Mouse (Mus musculus) embryonic fibroblast, embryonic 13.5 days (primary cell): Measurements from ENCODE around the gene Tomm6. TPM values are rescaled to one million over a fixed set of nuclear protein-coding genes. Genes with fewer than 3 reads are reported as not detected.
"Not testable (repeated sequence)": the region's sequence is repeated elsewhere in the genome, so short reads cannot be mapped to it uniquely, and the experiment has no call there.

Experiments used
- H3K27ac ChIP-seq: 2 replicates; pipeline ENCODE4 v1.5.1; 2012; ENCODE audit warnings: low read length, control low read depth, inconsistent platforms; ENCODE audit not compliant: insufficient read depth
- H3K4me1 ChIP-seq: 2 replicates; pipeline ENCODE4 v1.6.1; 2011; ENCODE audit warnings: low read length; ENCODE audit not compliant: control insufficient read depth, insufficient read depth
- H3K4me3 ChIP-seq: 2 replicates; pipeline ENCODE4 v1.5.1; 2011; ENCODE audit warnings: mild to moderate bottlenecking, control low read depth, low read length; ENCODE audit not compliant: insufficient read depth
- CTCF ChIP-seq: IDR thresholded peaks from 2 replicates; pipeline ENCODE4 v1.5.1; 2011; ENCODE audit warnings: mild to moderate bottlenecking, control low read depth, low read length, moderate library complexity, borderline replicate concordance; ENCODE audit not compliant: insufficient read depth
- POLR2A ChIP-seq: IDR thresholded peaks from 2 replicates; pipeline ENCODE4 v1.6.1; 2011; ENCODE audit warnings: low read depth, mild to moderate bottlenecking, control low read depth, low read length, moderate library complexity
- polyA plus RNA-seq: library from polyadenylated mRNA; stranded (reverse); fragments of >200 nt; gene quantifications from 2 replicates; pipeline ENCODE4 v1.2.4, GENCODE M21; 2011; ENCODE audit warnings: low read depth; ENCODE audit not compliant: missing spikeins, insufficient read length

The Tomm6 gene
- polyA plus RNA-seq, 1 experiment = 150 TPM

GRCm38 (mm10) chr17:47655697-47656096 is 32.5 kb downstream of the Tomm6 start:
- no peaks in the 10 kb centered on the region for H3K4me1 ChIP-seq
- TF ChIP-seq CTCF (no peak), POLR2A (no peak)
- no peak overlapping the region for H3K4me3 ChIP-seq
- H3K27ac ChIP-seq = no peak overlapping the region

- not testable (repeated sequence) for H3K27ac ChIP-seq, H3K4me1 ChIP-seq, H3K4me3 ChIP-seq
Measured at GRCm38 (mm10) chr17:47654346-47654745, 33.8 kb downstream of the Tomm6 start.

GRCm38 (mm10) chr17:47651953-47652352 is 36.2 kb downstream of the Tomm6 start:
- TF ChIP-seq POLR2A = no peak
- TF ChIP-seq CTCF = no peak
- H3K4me3 ChIP-seq = no peak overlapping the region
- no peak overlapping the region for H3K27ac ChIP-seq
- H3K4me1 ChIP-seq = peaks cover 15% of the 10 kb centered on the region

DNA sequence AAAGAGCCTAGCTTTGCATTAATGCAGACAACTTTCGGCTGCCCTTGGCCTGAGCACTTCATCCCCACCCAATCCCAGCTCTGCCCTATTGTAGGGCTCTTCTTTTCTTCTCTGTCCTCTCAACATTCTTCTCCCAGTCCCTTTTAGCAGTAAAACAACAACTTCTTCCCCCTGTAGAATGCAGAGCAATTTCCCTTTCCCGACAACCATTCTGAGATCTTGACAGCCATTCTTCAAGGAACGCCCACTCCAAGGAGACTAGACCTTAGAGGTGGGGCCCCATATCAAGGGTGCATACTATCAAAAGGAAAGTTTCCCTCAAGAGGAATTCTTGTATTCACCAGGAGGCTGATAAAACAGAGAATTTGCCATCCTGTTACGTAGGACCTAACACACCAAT is 39.2 kb downstream of the Tomm6 start:
- no peak overlapping the region for H3K4me3 ChIP-seq
- peak overlapping the region; percentile 34; the same call in 1 of the 2 replicates for H3K27ac ChIP-seq
- peaks cover 18% of the 10 kb centered on the region for H3K4me1 ChIP-seq
- TF ChIP-seq POLR2A (no peak), CTCF (no peak)

DNA sequence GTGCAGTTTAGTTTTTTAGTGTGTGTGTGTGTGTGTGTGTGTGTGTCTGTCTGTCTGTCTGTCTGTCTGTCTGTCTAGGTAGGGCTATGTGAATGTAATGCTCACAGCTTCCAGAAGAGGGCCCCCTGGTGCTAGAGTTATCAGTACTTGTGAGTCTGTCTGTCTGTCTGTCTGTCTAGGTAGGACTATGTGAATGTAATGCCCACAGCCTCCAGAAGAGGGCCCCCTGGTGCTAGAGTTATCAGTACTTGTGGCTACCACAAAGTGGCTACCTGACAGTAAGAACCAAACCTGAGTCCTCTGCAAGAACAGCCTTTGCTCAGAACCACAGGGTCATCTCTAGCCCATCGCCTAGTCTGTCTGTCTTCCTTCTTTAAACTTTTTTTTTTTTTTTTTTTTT is 41.5 kb downstream of the Tomm6 start:
- H3K4me1 ChIP-seq = peaks cover 18% of the 10 kb centered on the region
- TF ChIP-seq POLR2A (no peak), CTCF (0 out of 2 replicates have a peak, but pooled peaks have one; percentile 0)
- no peak overlapping the region for H3K4me3 ChIP-seq
- H3K27ac ChIP-seq = peak overlapping the region; percentile 45; the same call in 1 of the 2 replicates

GRCm38 (mm10) chr17:47642992-47643391 is 45.2 kb downstream of the Tomm6 start:
- Histone ChIP-seq H3K4me1 (peaks cover 9% of the 10 kb centered on the region), H3K4me3 (no peak overlapping the region), H3K27ac (no peak overlapping the region)
- TF ChIP-seq CTCF (no peak), POLR2A (no peak)

Other genes with a start within 250 kb of the Tomm6 start
- 10.5 and 16.0 TPM in 2 replicates for gene Taf8, start 186.1 kb downstream of the Tomm6 start, polyA plus RNA-seq
- gene Ccnd3, start 183.3 kb downstream of the Tomm6 start, polyA plus RNA-seq = 159 and 169 TPM in 2 replicates
- gene Bysl, start 76.9 kb downstream of the Tomm6 start, polyA plus RNA-seq = 11.6 and 17.0 TPM in 2 replicates
- gene Med20, start 76.8 kb downstream of the Tomm6 start, polyA plus RNA-seq = 27.2 and 28.9 TPM in 2 replicates
- 2.5 and 2.8 TPM in 2 replicates for gene Gm20517, start 76.8 kb downstream of the Tomm6 start, polyA plus RNA-seq
- 7.2 and 8.8 TPM in 2 replicates for gene Usp49, start 57.7 kb downstream of the Tomm6 start, polyA plus RNA-seq
- 2.5 and 2.7 TPM in 2 replicates for gene Frs3, start 644 bp upstream of the Tomm6 start, polyA plus RNA-seq
- 3.0 and 3.4 TPM in 2 replicates for gene Gm21981, start 6.1 kb upstream of the Tomm6 start, polyA plus RNA-seq
- gene Prickle4, start 6.3 kb upstream of the Tomm6 start, polyA plus RNA-seq = not detected in 2 replicates
- gene Pgc, start 38.5 kb upstream of the Tomm6 start, polyA plus RNA-seq = not detected in 2 replicates
- 4.7 and 6.5 TPM in 2 replicates for gene Tfeb, start 48.6 kb upstream of the Tomm6 start, polyA plus RNA-seq
- 8.8 and 13.7 TPM in 2 replicates for gene Mdfi, start 146.3 kb upstream of the Tomm6 start, polyA plus RNA-seq
- gene Foxp4, start 236.3 kb upstream of the Tomm6 start, polyA plus RNA-seq = 27.2 and 29.5 TPM in 2 replicates